Mouse (Mus musculus) granulocyte monocyte progenitor cell, adult 5-6 weeks (primary cell): ENCODE data around the gene Cyp2w1. TPM values are rescaled to one million over a fixed set of nuclear protein-coding genes. Genes with fewer than 3 reads are reported as not detected.
"Not testable (repeated sequence)": the region's sequence is repeated elsewhere in the genome, so short reads cannot be mapped to it uniquely, and the experiment has no call there.

Source experiments
- ATAC-seq: replicated peaks from 2 replicates; pipeline ENCODE4 v1.8.0; 2016; ENCODE audit warnings: mild to moderate bottlenecking, moderate TSS enrichment, inconsistent platforms; ENCODE audit not compliant: poor library complexity, severe bottlenecking
- total RNA-seq, 2 experiments: library from RNA; stranded (forward) in 1 of 2; stranded (reverse) in 1 of 2; fragments of 200-712, 200-1000 nt in 1 of 2; fragments of >200 nt in 1 of 2; fragmentation: Nextera tagmentation in 1 of 2; gene quantifications; 2 replicates each; pipeline ENCODE4 v1.2.3; 2014 to 2017

Cyp2w1 gene
- total RNA-seq, 2 experiments from 2014 or later = not detected

GRCm38 (mm10) chr5:139331742-139332141 lies 20.7 kb upstream of the Cyp2w1 start:
- peak; percentile 58 for ATAC-seq

- no peak for ATAC-seq
Observed at GRCm38 (mm10) chr5:139332590-139333272, 19.7 kb upstream of the Cyp2w1 start.

GRCm38 (mm10) chr5:139333301-139334013 lies 19.0 kb upstream of the Cyp2w1 start:
- ATAC-seq = no peak

GRCm38 (mm10) chr5:139334394-139334793 lies 18.0 kb upstream of the Cyp2w1 start:
- ATAC-seq = not testable (repeated sequence)

GRCm38 (mm10) chr5:139335634-139336033 lies 16.8 kb upstream of the Cyp2w1 start:
- ATAC-seq = no peak

GRCm38 (mm10) chr5:139337826-139338370 lies 14.5 kb upstream of the Cyp2w1 start:
- no peak for ATAC-seq

- no peak; the same call in 1 of the 2 replicates for ATAC-seq
Observed at GRCm38 (mm10) chr5:139338403-139338802, 14.0 kb upstream of the Cyp2w1 start.

GRCm38 (mm10) chr5:139338891-139339290 lies 13.5 kb upstream of the Cyp2w1 start:
- ATAC-seq = no peak

GRCm38 (mm10) chr5:139344021-139344686 lies 8.3 kb upstream of the Cyp2w1 start:
- ATAC-seq = peak; percentile 78

- ATAC-seq = peak; percentile 97
Observed at GRCm38 (mm10) chr5:139344687-139345363, 7.6 kb upstream of the Cyp2w1 start.

GRCm38 (mm10) chr5:139345364-139345714 lies 7.1 kb upstream of the Cyp2w1 start:
- no peak; the same call in 1 of the 2 replicates for ATAC-seq

GRCm38 (mm10) chr5:139347225-139347624 lies 5.2 kb upstream of the Cyp2w1 start:
- no peak for ATAC-seq

GRCm38 (mm10) chr5:139349713-139350112 lies 2.7 kb upstream of the Cyp2w1 start:
- ATAC-seq = no peak

GRCm38 (mm10) chr5:139351134-139351533 lies 1.3 kb upstream of the Cyp2w1 start, which contains the start of gene Cox19:
Cox19 (minus strand) TSS chr5:139351418.
- peak; percentile 68 for ATAC-seq

- ATAC-seq = no peak
Observed at GRCm38 (mm10) chr5:139351628-139352027, 789 bp upstream of the Cyp2w1 start.

GRCm38 (mm10) chr5:139353496-139353895 lies 1.1 kb downstream of the Cyp2w1 start:
- peak; percentile 31; the same call in 1 of the 2 replicates for ATAC-seq

GRCm38 (mm10) chr5:139353946-139354345 lies 1.5 kb downstream of the Cyp2w1 start:
- no peak for ATAC-seq

- peak; percentile 56 for ATAC-seq
Observed at GRCm38 (mm10) chr5:139355235-139355772, 2.9 kb downstream of the Cyp2w1 start.

- ATAC-seq = peak; percentile 56
Observed at GRCm38 (mm10) chr5:139358653-139359052, 6.2 kb downstream of the Cyp2w1 start.

- no peak for ATAC-seq
Observed at GRCm38 (mm10) chr5:139359244-139359643, 6.8 kb downstream of the Cyp2w1 start.
